11 mouse cellular contexts compared by ENCODE assay signal in the genomic region with DNA sequence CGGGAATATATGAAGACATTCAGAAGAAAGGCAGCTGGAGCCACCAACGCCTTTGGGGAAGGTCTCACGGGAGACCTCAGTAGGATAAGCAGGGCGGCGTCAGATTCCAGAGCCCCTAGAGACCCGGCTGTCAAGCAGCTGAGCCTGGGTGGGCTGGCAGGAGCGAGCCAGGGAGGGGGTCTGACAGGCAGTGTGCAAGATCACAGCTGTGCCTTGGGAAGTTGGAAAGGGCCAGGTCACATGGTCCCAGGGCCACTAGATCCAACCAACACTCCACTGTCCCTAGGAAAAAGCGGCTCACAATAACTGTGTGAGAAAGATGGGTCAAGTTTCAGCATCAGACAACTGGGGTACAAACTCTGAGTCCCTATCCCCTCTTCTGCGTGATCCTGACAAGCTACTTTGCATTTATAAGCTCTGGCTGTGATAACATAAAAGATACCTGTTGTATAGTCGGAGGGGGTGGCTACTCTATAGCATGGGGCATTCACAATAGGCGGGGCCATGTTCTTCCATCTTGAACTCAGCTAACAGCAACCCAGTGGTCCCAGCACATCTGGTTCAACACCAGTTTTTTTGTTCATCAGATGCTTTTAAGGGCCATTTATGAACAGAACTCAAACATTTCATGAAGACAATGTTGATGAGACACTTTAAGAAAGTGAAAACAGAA. TPM values are rescaled to one million over a fixed set of nuclear protein-coding genes. Genes with fewer than 3 reads are reported as not detected.
DNase-seq lines count a peak whose midpoint lies in the region; ATAC-seq lines count a peak whose summit lies in the region.
"Had no signal": no experiment of that assay in that cellular context is flagged by ENCODE, and none has a peak within 500 bp of the region (broad histone marks: within the 10 kb centered on the region; RNA-seq: fewer than 3 reads in every experiment).

No protein-coding gene starts in this region.

- no peak overlapping the region for H3K27ac ChIP-seq in embryonic facial prominence, embryonic 10.5 days (replicated peaks)
- H3K27ac ChIP-seq in midbrain, embryonic 15.5 days, result no peak overlapping the region
- H3K27ac ChIP-seq: gastrocnemius, adult 2 months had no signal

- H3K27me3 ChIP-seq in embryonic facial prominence, embryonic 10.5 days (replicated peaks; ENCODE audit: low read depth, poor library complexity, severe bottlenecking), result no peaks in the 10 kb centered on the region
- no peaks in the 10 kb centered on the region for H3K27me3 ChIP-seq in midbrain, embryonic 15.5 days (replicated peaks)

- peak; percentile 56 to 70 for DNase-seq in kidney, postnatal 4 days
- DNase-seq in kidney, adult 8-10 months, result no peak
- DNase-seq in embryonic facial prominence, embryonic 10.5 days (ENCODE audit: low spot score), result peak; percentile 39
- DNase-seq in heart, postnatal 14 days, result peak; percentile 37 to 58
- DNase-seq in spleen, postnatal 10 days (ENCODE audit: low spot score in 2 of 2), result no peak
- DNase-seq in cerebellum, postnatal 14 days, result no peak
- DNase-seq: gastrocnemius, adult 2 months; right cerebral cortex, postnatal 4 days; thymus, postnatal 14 days had no signal

- no peak overlapping the region for H3K4me3 ChIP-seq in embryonic facial prominence, embryonic 10.5 days
- H3K4me3 ChIP-seq in midbrain, embryonic 15.5 days, result no peak overlapping the region
- H3K4me3 ChIP-seq: gastrocnemius, adult 2 months had no signal

- 0 out of 2 replicates have a peak, but pooled peaks have one; percentile 41 for ATAC-seq in midbrain, embryonic 15.5 days (replicated peaks)
- ATAC-seq: inflammation-experienced regulatory T-cells, adult 6 months had no signal

- intact Hi-C loops in heart, postnatal 14 days (cut with DNase I), result no loop called here

- H3K4me2 ChIP-seq in midbrain, embryonic 15.5 days, result no peak overlapping the region

- peaks cover 18% of the 10 kb centered on the region for H3K4me1 ChIP-seq in embryonic facial prominence, embryonic 10.5 days
- peaks cover 7% of the 10 kb centered on the region for H3K4me1 ChIP-seq in midbrain, embryonic 15.5 days

- WGBS in embryonic facial prominence, embryonic 10.5 days, result 57% methylated on average over 11 of the region's 11 CpGs
- 42% methylated on average over 11 of the region's 11 CpGs for WGBS in midbrain, embryonic 15.5 days

- no peak overlapping the region for H3K9ac ChIP-seq in midbrain, embryonic 15.5 days

- no peaks in the 10 kb centered on the region for H3K36me3 ChIP-seq in embryonic facial prominence, embryonic 10.5 days (replicated peaks)
- no peaks in the 10 kb centered on the region for H3K36me3 ChIP-seq in midbrain, embryonic 15.5 days (replicated peaks)

- H3K9me3 ChIP-seq in embryonic facial prominence, embryonic 10.5 days, result no peaks in the 10 kb centered on the region
- no peaks in the 10 kb centered on the region for H3K9me3 ChIP-seq in midbrain, embryonic 15.5 days

RNA-seq across cellular contexts. Expression of gene Lrch1, which starts 20.6 kb away (rescaled TPM):
- polyA plus RNA-seq in embryonic facial prominence, embryonic 10.5 days (2016; fragmentation: Nextera tagmentation; extraction: Ambion mirVana), result 7.6 and 9.1 TPM in 2 replicates
- 10 to 100 TPM; 17.5 to 18.5 TPM for total RNA-seq in heart, postnatal 14 days (2021)
- 15.2 and 25.4 TPM in 2 replicates for polyA plus RNA-seq in midbrain, embryonic 15.5 days (2015; fragmentation: Nextera tagmentation; extraction: Ambion mirVana)

Comparison
In these comparisons a context has a peak if more than half of its experiments do, and no peak if none do; other contexts are left out.
1. DNase-seq: peak in kidney, postnatal 4 days (2 of 2), embryonic facial prominence, embryonic 10.5 days (single experiment) and heart, postnatal 14 days (2 of 2); none in kidney, adult 8-10 months (0 of 2), spleen, postnatal 10 days (0 of 2) and cerebellum, postnatal 14 days (0 of 2).